Mouse (Mus musculus) cerebellum, postnatal 10 days (tissue): Measurements from ENCODE around the gene Sema5a.

Source experiments
- DNase-seq, 2 experiments: peaks; one replicate each; pipeline ENCODE4 v3.0.0; 2021; ENCODE audit warnings: mixed read lengths in 2 of 2

Sema5a gene

DNA sequence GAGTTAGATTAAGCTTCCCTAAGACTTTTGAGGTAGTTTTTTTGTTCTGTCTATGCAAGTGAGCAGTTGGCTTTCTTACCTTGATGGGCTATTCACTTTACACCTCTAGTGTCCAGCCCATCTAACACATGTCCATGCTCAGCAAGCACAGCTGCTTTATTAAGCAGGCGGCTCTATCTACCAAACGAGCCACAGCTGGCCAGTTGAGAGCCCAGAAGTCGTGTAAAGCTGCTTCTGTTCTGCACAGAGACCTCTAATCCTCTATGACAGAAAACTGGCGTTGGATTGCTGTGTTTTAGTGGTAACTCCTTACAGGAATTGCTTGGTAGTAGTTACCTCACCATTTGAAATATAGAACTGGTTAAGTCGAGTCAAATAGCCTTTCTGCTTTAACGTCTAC, 126.8 kb downstream of the Sema5a start:
- DNase-seq = no peak

DNA sequence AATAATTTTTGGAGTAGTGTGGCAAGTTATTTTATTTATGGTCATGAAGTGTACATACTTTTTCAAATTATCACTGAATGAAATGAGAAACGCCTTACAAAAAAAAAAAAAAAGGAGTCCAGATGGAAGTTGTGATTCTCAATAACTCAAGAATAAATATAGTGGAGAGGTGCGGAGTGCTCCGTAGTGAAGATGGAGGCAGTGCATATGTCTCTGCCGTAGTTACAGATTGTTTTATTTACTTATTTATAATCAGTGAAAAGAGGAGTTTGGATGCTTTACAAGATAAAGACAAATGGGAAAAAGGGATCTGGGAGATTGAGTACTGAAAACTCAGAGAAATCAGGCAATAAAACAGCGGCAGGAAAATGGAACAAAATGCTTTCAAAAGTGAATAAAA, 131.7 kb downstream of the Sema5a start:
- DNase-seq = no peak

DNA sequence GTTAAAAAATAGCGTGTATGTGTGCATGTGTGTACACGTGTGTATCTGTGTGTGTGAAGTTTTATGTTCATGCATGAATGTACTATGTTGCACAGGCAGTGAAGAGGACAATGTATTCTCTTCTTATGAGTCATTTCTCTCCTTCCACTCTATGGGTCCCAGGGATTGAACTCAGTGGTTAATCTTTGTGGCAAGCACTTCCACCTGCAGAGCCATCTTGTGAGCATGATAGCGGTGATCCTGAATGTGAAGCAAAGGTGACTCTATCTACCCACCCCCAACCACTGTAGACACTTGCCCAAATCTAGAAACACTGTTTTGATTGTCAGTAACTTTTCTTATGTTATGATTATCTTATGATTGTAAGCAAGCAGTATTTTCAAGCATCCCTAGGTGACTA, 133.2 kb downstream of the Sema5a start:
- DNase-seq = no peak

DNA sequence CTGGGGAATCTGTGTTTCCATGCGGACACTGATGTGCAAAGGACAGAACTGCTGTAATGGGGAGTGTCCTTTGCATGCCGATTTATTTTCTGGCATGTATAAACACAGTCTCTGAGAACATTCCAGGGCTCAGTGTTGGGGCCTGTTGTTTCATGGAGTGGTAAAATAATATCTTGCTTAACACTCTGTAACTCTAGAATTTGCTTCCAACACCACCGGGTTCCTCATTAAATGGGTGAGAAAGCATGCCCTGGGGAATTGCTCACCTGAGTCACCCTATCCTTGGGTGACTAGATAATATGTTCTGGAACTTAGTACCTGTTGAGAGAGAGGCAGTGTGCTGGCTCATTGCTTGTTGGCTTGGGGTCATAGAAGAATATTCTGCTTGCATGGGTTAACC, 135.7 kb downstream of the Sema5a start:
- no peak for DNase-seq

DNA sequence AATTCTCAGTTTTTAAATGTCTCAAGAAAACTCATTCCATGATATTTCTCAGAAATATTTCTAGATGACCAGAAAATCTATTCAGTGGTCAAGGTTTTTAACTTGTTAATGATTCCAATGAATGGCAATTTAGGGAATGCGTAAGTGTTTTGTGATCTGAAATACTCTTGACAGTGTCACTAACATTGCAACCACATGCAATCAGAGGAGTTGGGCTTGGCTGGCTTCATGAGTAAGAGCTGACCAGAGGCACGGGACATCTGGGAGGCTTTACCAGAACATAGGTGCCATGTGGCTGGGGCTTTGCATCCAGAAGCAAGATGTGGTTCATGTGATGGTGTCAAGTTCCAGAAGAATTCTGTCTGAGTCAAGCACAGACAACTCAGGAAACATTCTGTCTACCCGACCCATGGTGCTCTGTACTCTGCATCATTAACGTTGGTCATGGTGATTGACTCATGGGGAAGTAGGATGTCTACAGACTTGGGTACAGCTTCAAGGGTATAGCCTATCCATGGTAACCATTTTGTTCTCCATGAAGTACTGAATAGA, 138.4 kb downstream of the Sema5a start:
- no peak for DNase-seq

DNA sequence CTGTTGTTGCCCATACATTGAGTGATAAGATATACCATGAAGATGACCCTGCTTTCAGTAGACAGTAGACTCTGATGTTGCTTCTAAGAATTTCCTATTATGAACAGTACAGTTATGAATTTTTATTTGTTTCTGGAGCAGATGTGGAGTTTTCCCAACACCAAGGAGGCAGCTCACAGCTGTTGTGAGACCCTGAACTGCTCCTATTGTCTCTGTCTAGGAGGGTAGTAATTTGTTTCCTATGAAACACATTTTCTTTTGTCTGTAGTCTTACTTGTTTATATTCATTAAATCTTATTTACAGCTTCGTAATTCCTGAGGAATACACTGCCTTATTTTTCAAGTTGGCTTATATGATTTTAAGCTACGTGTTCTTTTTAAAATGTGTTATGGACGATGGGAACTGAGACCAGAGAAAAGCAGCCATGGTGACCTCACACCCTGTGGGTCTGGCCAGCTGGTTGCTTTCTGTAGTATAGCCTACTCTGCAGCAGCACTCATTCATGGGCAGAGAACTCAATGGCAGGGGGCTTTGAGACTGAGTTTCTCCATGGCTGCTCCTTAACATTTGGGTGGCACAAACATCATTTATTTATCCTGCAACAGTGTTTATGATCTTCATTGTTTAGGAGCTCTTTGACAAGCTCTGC, 151.8 kb downstream of the Sema5a start:
- DNase-seq = no peak

DNA sequence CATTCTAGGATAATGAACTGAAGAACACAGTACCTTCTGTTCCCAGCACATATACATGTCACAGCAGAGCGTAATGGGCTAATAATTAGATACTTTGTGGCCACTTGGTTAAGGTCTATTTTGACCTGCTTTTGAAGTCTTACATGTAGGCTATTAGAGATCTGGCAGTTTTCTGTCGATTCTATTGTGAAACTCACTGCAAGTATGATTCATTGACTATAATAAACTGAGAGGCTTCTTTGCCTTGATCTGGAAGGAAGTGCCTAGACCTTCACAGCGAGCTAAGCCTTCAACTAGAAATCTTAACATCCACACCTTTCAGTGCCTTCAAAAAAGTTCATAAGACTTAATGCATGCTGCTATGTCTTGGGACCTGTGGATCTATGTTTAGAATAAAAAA, 152.5 kb downstream of the Sema5a start:
- DNase-seq = no peak

DNA sequence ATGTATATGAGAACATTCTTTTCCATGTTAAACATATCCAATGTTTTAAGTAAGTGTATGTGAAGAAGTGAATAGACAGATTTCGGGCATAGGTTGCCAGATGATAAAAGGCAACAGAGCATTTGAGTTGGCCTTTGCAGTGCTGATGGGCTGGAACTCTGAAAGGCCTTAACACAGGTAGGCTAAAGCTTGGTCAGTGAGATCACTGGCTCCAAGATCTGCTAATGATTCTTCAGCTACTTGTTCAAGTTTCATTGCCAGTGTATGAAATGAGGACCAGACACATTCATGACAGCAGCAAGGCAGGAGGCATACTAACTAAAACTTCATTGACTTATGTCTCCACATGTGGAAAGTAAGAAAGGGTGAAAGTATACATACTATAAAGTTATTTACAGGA, 154.1 kb downstream of the Sema5a start:
- no peak for DNase-seq

DNA sequence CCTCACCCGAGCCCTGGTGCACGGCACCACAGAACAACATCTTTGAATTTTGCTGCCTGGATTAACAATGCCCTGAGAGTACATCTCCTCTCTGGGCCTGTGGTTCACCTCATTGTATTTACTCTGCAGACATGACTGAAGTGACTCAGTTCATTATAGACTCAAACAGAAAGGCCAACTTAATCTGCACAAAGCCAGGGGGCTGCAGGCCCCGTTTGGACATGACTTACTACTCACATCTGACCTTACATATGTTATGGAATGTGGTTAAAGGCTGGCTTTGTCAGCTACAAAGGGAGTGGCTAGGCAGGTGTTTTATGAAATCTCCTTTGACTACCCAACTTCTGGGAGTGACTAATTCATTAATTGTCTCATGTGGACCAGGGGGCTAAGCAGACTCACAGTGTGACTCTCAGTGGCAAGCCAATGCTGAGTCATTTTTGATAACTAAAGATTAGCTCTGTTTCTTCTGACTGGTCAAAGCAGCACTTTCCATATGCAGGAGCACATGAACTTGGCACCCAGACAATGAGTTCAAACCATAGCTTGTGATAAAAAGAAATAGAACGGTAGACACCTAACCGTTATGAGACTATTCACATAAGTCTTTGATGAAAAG, 157.4 kb downstream of the Sema5a start:
- DNase-seq = no peak

DNA sequence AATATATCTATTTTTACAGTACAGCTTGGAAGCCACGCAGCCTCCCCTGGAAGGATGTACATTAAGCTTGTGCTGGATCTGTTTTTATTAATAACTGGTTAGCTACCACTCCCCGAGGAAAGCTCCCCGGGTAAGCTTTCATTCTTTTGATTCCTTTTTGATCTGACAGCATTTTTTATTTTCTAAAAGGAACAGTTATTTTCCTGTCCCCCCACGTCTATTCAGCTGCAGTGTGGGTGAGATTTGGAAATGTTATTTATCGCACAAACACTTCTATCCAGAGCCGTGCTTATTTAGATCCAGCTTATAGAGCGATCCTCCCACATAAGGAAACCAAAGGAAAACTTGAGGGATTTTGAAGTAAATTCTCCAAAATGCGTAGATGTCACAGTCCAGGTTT, 158.7 kb downstream of the Sema5a start:
- DNase-seq = no peak

DNA sequence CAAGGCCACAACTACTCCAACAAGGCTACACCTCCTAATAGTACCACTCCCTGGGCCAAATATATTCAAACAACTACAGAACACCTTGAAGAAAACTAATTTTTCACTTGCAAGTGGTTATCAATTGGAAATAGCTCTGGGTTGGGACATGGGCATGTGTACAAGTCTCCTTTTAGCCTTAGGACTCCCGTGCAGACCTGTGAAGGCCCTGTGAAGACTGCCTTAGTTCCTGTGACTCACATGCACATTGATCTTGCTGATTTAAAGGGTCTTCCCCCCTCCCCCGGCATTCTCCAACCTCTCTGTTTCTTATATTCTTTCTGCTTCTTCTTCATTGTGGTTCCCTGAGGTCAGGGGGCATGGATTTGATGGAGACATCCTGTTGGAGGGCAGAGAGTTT, 161.8 kb downstream of the Sema5a start:
- no peak for DNase-seq

DNA sequence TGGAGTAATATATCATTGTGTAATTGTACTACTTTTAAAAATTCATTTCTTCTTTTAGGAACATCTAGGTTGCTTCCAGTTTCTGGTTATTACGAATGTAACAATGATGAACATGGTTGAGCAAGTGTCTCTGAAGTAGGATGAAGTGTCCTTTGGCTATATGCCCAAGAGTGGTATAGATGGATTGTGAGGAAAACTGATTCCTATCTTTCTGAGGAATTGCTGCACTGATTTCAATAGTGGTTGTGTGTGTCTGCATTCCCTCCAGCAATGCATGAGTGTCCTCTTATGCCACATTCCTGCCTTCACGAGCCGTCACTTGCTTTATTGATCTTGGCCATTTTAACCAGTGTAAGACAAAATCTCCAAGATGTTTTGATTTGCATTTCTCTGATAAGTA, 163.2 kb downstream of the Sema5a start:
- no peak for DNase-seq

DNA sequence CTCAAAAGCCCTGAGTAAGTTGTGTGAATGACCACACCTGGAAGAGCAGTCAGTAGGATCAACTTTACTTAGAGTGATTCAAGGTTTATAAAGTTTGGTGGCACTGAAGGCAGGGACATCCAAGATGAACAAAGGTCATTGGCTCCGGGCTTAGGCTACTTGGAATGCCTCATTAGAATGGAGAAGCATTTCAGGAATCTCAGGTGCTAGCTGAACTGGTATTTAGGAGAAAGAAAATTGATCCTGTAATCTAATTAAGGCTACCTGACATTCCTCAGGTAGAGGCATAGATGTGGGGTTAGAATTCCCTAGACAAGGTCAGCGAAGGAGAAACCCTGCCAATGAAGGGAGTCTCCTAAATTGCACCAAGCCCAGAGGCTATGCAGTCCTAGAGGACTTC, 171.7 kb downstream of the Sema5a start:
- DNase-seq = no peak

DNA sequence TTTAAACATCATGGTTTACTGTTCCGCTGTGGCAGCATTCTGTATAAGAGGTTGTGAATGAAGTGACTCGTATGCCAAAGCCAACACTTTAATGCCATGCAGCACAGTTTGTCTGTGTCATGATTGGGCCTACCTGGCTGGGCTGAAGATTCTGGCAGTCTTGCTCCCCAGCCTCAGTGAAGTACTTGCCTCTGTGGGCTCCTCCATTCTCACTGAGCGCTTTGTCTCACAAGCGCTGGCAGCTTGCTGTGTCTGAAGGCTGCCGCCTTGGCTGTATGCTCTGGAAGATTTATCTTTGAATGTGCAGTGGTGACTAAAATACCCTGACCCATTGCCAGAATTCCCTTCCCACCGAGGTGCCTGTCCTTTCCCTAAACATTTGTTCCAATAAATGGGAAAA, 178.0 kb downstream of the Sema5a start:
- peak; percentile 27 to 37 for DNase-seq

DNA sequence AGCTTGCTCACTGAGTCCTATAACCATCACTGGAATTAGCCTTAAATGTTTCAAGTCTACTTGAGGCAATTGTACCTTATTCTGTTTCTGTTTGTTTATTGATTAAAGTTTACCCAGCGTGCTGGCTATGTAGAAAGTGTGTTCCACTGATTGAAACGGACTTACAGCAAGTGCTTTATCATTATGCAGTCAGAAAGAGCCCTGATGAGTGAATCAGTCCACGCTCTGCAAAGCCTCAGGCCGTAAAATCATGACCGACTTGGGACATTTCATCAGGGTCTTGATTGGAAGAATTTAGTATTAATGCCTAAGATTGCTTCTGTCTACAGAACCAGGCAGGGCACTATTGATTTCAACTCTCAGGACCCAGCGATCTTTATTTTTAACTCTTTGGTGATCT, 178.5 kb downstream of the Sema5a start:
- DNase-seq = no peak

DNA sequence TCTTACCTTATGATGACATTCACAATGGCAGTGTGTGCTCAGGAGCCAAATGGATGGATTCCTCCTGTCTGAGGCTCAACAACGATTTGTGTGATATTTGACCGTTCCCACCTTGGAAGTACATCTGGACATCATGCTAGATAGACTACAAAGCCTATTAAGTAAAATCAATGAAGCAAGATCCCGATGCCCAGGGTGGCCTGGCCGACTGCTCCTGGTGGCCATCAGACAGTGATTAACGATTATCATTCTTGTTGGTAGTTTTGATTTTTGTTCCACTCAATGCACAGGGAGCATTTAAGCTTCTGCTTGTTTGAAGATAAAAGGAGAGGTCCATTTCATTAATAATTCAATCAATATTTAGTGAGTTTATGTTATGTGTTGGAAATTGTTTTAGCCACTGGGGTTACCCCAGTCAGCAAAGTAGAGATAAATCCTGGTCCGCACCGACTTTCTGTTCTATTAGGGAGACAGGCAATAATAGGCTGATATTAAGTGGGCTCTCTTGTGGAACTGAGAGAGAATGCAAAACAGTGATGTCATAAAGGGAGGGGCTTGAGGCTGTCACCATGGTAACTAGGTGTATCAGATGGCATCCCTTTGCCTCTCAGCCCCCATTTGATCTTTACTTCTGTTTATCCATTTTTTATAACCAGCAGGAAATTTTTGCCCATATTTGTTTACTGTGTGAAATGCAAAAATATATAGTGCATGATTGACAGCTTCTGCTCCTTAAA, 182.7 kb downstream of the Sema5a start:
- DNase-seq = no peak

DNA sequence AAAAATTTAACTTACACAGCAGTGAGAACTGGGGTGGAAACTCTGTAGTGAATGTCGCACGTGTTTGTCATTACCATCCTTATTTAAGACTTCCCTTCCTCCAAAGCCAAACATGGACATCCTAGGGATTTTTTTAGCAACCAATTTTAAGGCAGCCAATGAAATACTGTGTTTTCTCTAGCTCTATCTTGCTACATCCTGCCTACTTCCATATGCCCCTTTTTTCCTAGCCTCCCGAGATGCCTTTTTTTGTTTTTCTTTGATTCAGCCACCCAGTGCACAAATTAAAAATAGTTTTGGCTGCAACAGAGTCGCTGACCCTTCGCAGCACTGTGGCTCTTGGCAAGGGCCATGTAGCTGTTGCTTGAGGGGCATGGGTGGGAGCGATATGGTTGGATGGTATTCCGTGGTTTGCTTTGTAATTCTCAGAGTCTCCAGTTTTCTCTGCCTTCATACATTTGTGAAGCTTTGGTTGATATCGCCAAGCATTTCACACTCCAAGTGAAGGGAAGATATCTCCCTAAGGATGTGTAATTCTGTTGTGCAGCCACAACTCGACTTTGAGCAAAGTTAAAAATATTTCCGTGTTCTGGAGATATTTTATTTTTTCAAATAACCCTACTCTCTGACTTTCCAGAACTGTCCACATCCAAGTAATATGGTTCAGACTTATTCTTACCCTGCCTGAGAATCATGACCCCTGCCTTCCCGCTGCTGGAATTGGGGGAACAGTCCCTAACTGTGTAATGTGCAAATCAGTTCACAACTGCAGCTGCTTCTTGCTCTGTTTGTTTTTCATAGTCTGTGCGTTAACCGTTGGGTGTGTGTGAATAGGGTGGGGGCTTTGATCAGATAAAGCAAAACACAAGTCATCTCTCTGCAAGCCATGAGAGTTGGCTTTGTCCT, 188.6 kb downstream of the Sema5a start:
- peak; percentile 28 to 35 for DNase-seq

DNA sequence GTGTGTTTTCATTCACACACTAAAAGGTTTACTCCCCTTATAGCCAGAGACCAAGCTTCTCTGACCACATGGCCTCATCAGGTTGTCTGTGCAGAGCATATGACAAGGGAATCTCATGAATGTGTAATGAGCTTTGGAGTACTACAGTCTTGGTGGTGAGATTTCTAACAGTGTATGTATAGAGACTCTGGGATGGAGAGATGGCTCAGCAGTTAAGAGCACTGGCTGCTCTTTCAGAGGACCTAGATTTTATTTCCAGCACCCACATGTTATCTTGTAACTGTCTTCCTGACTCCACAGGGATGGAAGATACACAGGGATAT, 189.2 kb downstream of the Sema5a start:
- DNase-seq = no peak

DNA sequence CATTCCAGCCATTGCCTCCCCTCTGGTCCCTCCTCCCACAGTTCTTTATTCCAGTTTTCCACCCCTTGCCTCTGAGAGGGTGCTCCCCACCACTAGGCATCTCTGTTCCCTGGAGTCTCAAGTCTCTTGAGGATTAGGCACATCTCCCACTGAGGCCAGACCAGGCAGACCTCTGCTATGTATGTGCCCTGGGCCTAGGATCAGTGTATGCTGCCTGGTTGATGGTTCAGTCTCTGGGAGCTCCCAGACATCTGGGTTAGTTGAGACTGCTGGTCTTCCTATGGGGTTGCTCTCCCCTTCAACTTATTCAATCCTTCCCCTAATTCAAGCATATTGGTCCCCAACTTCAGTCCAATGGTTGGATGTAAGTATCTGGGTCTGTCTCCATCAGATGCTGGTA, 189.7 kb downstream of the Sema5a start:
- DNase-seq = no peak

DNA sequence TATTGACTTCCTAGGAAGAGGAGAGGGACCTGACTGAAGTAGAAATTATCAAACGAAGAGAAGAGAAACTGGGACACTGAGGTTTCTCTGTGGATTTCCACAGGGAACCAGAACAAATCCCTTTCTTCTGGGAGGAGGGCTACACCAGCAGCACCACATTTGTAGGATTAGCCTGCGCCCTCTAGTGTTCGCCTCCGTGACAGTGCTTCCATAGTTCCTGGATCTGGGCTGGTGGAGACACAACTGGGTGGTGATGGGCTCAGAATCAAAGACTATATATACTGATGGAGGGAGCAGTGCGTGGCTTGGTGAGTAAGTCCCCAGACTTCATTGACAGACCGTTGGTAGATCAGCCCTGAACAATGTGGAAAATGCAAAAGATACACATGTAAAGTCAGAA, 193.0 kb downstream of the Sema5a start:
- peak; percentile 90 to 91 for DNase-seq

DNA sequence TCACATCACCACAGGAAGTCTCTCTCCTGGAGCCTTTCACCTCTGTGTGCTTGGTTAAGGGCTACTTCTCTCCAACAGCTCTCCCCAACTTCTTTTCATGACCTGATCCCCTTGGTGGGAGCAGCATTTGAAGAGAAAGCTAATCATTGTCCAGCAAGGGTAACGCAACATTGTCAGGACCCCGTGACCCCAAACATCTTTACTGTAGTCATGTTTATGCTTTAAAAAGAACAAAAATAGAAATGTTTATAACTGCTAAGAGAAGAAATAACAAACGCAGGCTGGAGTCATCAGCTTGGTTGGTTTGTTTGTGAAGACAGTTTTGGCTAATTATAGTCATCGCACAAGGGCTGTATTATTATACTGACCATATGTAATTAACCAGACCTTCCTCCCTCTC, 198.1 kb downstream of the Sema5a start:
- DNase-seq = no peak

DNA sequence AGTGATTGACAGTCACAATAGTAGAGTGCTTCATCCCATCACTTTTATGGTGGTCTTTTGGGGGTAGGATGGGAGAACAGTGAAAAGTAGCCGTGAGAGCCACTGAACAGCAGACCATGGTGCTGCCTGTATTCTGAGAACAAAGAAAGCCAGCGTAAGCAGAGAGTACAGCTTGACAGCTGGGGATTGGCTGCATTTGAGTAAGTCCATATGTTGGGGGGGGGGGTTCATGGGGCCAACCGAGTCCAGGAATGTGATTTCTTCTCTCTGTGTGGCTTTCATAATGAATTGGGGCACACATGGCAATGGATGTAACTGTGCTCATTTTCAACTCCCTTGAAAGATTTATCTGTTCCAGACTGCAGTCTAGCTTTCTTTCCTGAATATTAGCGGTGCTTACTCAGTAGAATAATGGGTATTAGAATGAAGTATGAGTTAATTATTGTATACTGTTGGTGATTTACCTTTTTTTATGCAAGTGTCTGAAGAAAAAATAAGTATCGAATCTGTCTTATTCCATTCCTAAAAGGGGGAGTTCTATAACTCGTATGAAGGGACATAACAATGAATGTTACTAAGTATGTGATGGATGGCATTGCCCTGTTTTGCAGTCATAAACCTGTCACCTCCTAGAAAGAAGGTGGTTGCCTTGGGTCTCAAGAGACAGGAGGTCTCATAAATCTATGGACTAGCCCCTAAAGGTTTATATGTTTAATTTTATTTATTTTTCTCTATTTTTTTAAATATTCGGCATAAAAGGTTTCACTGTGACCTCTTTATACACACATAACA, 203.1 kb downstream of the Sema5a start:
- DNase-seq = no peak
